Mouse (Mus musculus) spleen, adult 2 months (tissue): ENCODE results near the gene Diexf.

ENCODE experiments used
- CTCF ChIP-seq: fragments of 200-500 bp; IDR thresholded peaks from 2 replicates; pipeline ENCODE4 v1.5.1; 2011; ENCODE audit warnings: mild to moderate bottlenecking, inconsistent platforms; ENCODE audit not compliant: insufficient read depth, insufficient read length, insufficient replicate concordance; ENCODE audit errors: extremely low read depth
- POLR2A ChIP-seq: fragments of 200-500 bp; IDR thresholded peaks from 2 replicates; pipeline ENCODE4 v1.6.1; 2011; ENCODE audit warnings: low read depth, low read length, inconsistent platforms

GRCm38 (mm10) chr1:193089683-193090082 lies 40.4 kb downstream of the Diexf start:
- TF ChIP-seq CTCF (no peak), POLR2A (no peak)
